Mouse (Mus musculus) liver, adult 2 months (tissue): Measurements from ENCODE around the gene Tm9sf4. TPM values are rescaled to one million over a fixed set of nuclear protein-coding genes. Genes with fewer than 3 reads are reported as not detected.

Experiments used
- DNase-seq: peaks from one replicate; pipeline ENCODE4 v3.0.0-alpha.2; 2011; ENCODE audit warnings: low read depth, low spot score; ENCODE audit errors: extremely low read depth
- H3K27ac ChIP-seq: fragments of 200-500 bp; replicated peaks from 2 replicates; pipeline ENCODE4 v1.5.1; 2012; ENCODE audit warnings: low read depth, mild to moderate bottlenecking, control low read depth, inconsistent platforms, low read length; ENCODE audit not compliant: insufficient read depth
- H3K27me3 ChIP-seq: fragments of 200-500 bp; 2 replicates; pipeline ENCODE4 v1.6.1; 2012; ENCODE audit warnings: mild to moderate bottlenecking, moderate library complexity, low read length, inconsistent platforms; ENCODE audit not compliant: control insufficient read depth, insufficient read depth
- H3K36me3 ChIP-seq: fragments of 200-500 bp; 2 replicates; pipeline ENCODE4 v1.6.1; 2012; ENCODE audit warnings: low read length, inconsistent platforms; ENCODE audit not compliant: control insufficient read depth, insufficient read depth
- H3K4me1 ChIP-seq: fragments of 200-500 bp; 2 replicates; pipeline ENCODE4 v1.6.1; 2011; ENCODE audit warnings: low read length; ENCODE audit not compliant: control insufficient read depth, insufficient read depth
- H3K4me3 ChIP-seq: fragments of 200-500 bp; 2 replicates; pipeline ENCODE4 v1.5.1; 2011; ENCODE audit warnings: low read depth, mild to moderate bottlenecking, control low read depth, low read length, moderate library complexity; ENCODE audit not compliant: insufficient read depth
- H3K79me2 ChIP-seq: fragments of 200-500 bp; 2 replicates; pipeline ENCODE4 v1.6.1; 2012; ENCODE audit warnings: inconsistent platforms, mild to moderate bottlenecking, low read length, moderate library complexity; ENCODE audit not compliant: control insufficient read depth, insufficient read depth
- H3K9ac ChIP-seq: fragments of 200-500 bp; 2 replicates; pipeline ENCODE4 v1.6.1; 2012; ENCODE audit warnings: low read depth, mild to moderate bottlenecking, control low read depth, inconsistent platforms, low read length
- CTCF ChIP-seq: fragments of 200-500 bp; IDR thresholded peaks from 2 replicates; pipeline ENCODE4 v1.5.1; 2011; ENCODE audit warnings: low read depth, low read length, control low read depth
- POLR2A ChIP-seq: fragments of 200-500 bp; IDR thresholded peaks from 2 replicates; pipeline ENCODE4 v1.6.1; 2011; ENCODE audit warnings: low read length, control low read depth; ENCODE audit not compliant: insufficient read depth; ENCODE audit errors: extremely low read depth
- WGBS: fragments of 180-500 bp; shearing (Covaris S2); methylation state at CpG from one replicate; pipeline ENCODE4 v1.1.7; 2018; 5-methylcytosine and 5-hydroxymethylcytosine counted together
- polyA plus RNA-seq: library from polyadenylated mRNA; depleted of rRNA; stranded (reverse); fragments of >200 nt; gene quantifications from 2 replicates; pipeline ENCODE4 v1.2.3, GENCODE M21; 2012
- total RNA-seq: library from RNA; depleted of rRNA; stranded (reverse); fragments of >200 nt; gene quantifications from 2 replicates; pipeline ENCODE4 v1.2.3, GENCODE M21; 2014

Tm9sf4 gene
- total and polyA plus RNA-seq, 2 experiments, result 28.0 to 45.5 TPM

DNA sequence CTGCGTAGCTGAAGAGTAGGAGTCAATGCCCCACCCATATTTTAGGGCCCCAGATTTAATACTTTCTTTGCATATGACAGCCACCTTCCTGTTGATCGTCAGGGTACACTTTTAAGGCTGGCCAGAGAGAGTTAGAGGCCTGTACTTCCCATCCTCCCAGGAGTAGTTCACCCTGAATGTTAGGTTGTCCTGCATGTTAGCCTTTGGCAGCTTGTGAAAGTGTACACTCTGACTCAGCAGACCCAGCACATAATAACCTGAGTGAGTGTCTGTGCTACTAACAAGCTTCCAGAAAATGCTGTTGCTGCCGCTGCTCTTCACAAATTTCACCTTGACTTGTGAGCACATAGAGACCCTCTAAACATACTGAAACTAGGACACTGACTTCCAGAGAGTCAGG is 16.1 kb downstream of the Tm9sf4 start:
- peaks cover 10% of the 10 kb centered on the region for H3K36me3 ChIP-seq
- 28% methylated on average over 3 of the region's 3 CpGs for WGBS
- H3K79me2 ChIP-seq, result peaks cover 9% of the 10 kb centered on the region; the same call in 1 of the 2 replicates
- H3K27me3 ChIP-seq, result no peaks in the 10 kb centered on the region
- no peak overlapping the region for H3K9ac ChIP-seq
- H3K4me3 ChIP-seq, result no peak overlapping the region
- peak; percentile 81 for DNase-seq
- no peak for TF ChIP-seq POLR2A
- no peak for TF ChIP-seq CTCF
- peak overlapping the region; percentile 72 for H3K27ac ChIP-seq
- peaks cover 26% of the 10 kb centered on the region for H3K4me1 ChIP-seq

GRCm38 (mm10) chr2:153179126-153179860 is 18.2 kb downstream of the Tm9sf4 start:
- peaks cover 25% of the 10 kb centered on the region for H3K36me3 ChIP-seq
- H3K27ac ChIP-seq, result no peak overlapping the region
- H3K4me3 ChIP-seq, result no peak overlapping the region
- DNase-seq, result peak; percentile 68
- H3K79me2 ChIP-seq, result peaks cover 6% of the 10 kb centered on the region; the same call in 1 of the 2 replicates
- H3K27me3 ChIP-seq, result no peaks in the 10 kb centered on the region
- WGBS, result 46% methylated on average over 10 of the region's 10 CpGs
- TF ChIP-seq POLR2A (no peak), CTCF (no peak)
- no peak overlapping the region for H3K9ac ChIP-seq
- H3K4me1 ChIP-seq, result peaks cover 26% of the 10 kb centered on the region

DNA sequence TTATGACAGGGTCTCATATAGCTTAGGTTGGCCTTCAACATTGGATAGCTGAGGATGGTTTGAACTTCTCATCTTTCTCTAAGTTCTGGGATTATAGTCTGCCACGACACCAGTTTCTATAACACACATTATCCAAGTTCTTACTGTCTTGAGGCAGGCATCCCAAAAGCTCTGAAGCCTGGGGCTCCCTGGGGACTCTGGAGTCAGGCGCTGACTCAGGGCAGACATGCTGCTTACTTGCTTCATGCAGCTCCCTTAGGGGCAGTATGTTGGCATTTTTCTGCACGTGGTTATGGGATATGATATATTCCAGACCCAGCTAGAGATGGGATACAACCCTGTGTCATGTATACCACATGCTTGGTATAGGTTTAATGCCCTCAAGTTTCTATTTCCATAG is 18.9 kb downstream of the Tm9sf4 start:
- H3K27me3 ChIP-seq, result no peaks in the 10 kb centered on the region
- H3K4me3 ChIP-seq, result no peak overlapping the region
- peaks cover 22% of the 10 kb centered on the region for H3K4me1 ChIP-seq
- no peak overlapping the region for H3K9ac ChIP-seq
- no peak for DNase-seq
- peaks cover 30% of the 10 kb centered on the region for H3K36me3 ChIP-seq
- H3K27ac ChIP-seq, result no peak overlapping the region
- no peak for TF ChIP-seq CTCF
- WGBS, result 93% methylated on average over 3 of the region's 3 CpGs
- H3K79me2 ChIP-seq, result no peaks in the 10 kb centered on the region; the same call in 1 of the 2 replicates

DNA sequence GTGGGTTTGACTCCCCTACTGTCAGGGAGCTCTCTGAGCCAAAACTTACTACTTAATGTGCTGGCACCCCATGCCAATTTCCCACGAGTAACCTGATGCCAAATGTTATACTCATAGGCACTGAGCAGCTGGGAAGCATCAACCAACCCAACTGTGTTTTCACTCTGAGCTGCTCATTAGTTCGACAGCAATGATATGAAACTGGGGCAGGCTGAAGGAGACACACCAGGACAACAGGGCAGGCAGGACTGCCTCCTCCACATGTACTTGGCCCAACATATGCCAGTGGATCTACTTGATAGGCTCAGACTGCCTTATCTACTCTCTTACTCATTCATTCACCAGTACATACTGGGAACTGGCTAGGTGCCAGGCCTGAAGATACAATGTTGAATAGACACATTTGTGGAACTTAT is 25.1 kb downstream of the Tm9sf4 start:
- H3K27me3 ChIP-seq, result no peaks in the 10 kb centered on the region
- H3K79me2 ChIP-seq, result no peaks in the 10 kb centered on the region
- no peak for DNase-seq
- no peak overlapping the region for H3K9ac ChIP-seq
- no peaks in the 10 kb centered on the region for H3K4me1 ChIP-seq
- H3K27ac ChIP-seq, result no peak overlapping the region
- TF ChIP-seq POLR2A (no peak), CTCF (no peak)
- no peak overlapping the region for H3K4me3 ChIP-seq
- H3K36me3 ChIP-seq, result peaks cover 61% of the 10 kb centered on the region
- WGBS, result 77% methylated on average over 2 of the region's 2 CpGs

GRCm38 (mm10) chr2:153187848-153188247 is 26.7 kb downstream of the Tm9sf4 start:
- no peak for DNase-seq
- no peak overlapping the region for H3K9ac ChIP-seq
- WGBS, result 86% methylated on average over 2 of the region's 2 CpGs
- no peak overlapping the region for H3K27ac ChIP-seq
- H3K4me1 ChIP-seq, result no peaks in the 10 kb centered on the region
- H3K36me3 ChIP-seq, result peaks cover 58% of the 10 kb centered on the region
- no peak for TF ChIP-seq POLR2A
- TF ChIP-seq CTCF, result no peak
- H3K79me2 ChIP-seq, result no peaks in the 10 kb centered on the region
- no peaks in the 10 kb centered on the region for H3K27me3 ChIP-seq
- no peak overlapping the region for H3K4me3 ChIP-seq

DNA sequence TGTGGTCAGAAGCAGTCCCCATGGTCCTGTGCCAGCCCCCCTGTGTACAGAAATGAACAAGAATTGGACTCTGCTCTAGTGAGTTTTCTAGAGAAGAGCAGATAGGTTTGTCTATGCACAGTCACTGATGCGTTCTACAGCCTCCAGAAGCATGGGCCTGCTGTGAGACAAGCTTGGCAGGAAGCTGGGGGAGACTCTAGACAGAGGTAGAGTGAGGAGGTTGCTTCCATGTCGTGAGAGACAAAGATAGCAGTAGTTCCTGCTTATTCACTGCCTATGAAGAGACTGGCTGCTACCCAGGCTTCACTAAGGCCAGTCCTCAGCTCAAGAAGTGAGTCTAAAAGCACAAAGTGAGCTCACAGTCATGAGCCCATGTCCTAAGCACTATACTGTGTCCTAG is 30.1 kb downstream of the Tm9sf4 start:
- H3K79me2 ChIP-seq, result no peaks in the 10 kb centered on the region
- no peaks in the 10 kb centered on the region for H3K4me1 ChIP-seq
- WGBS, result 66% methylated on average over 2 of the region's 2 CpGs
- no peak overlapping the region for H3K27ac ChIP-seq
- TF ChIP-seq POLR2A (no peak), CTCF (no peak)
- no peaks in the 10 kb centered on the region for H3K27me3 ChIP-seq
- H3K36me3 ChIP-seq, result peaks cover 38% of the 10 kb centered on the region
- no peak overlapping the region for H3K9ac ChIP-seq
- H3K4me3 ChIP-seq, result no peak overlapping the region
- no peak for DNase-seq
